Mouse (Mus musculus): ENCODE data around the gene Ppm1l.

DNA sequence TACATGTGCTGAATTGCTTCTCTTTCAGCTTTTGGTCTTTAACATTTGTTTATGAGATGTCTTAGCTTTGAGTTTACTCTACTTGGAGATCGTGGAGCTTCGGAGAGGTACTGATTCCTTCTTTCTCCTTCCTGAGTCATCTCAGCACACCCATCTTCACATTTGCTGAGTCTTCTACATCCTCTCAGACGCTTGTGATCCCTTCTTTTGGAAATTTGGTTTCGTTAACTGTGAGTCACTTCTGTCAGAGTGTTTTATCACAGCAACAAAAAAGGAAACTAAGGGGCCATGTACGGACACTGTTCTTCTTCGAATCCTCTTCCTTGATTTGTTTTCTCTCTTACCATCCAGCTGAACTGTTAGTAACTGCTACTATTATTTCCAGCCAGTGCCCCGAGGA lies 212.9 kb downstream of the Ppm1l start:
- TF ChIP-seq GATA1 (IDR thresholded peaks at IDR 0.05; ENCODE audit: borderline replicate concordance, low read length) (no peak), FLI1 (IDR thresholded peaks at IDR 0.05; ENCODE audit: low read length) (no peak)

Measured in megakaryocyte, embryonic 14.5 days (primary cell).